Mouse (Mus musculus) left cerebral cortex, postnatal 25 days (tissue): Measurements from ENCODE around the gene Gm9903. TPM values are rescaled to one million over a fixed set of nuclear protein-coding genes. Genes with fewer than 3 reads are reported as not detected.

Experiments
- DNase-seq, 2 experiments: peaks; one replicate each; pipeline ENCODE4 v3.0.0; 2022; ENCODE audit warnings: low spot score in 2 of 2, mixed read lengths in 1 of 2
- intact Hi-C: fragments of 180-260 bp; cut with DNase I; formaldehyde crosslinking; loops from one replicate; pipeline ENCODE4 v1.15.1; 2025
- total RNA-seq, 2 experiments: library from RNA; stranded (reverse); gene quantifications; 2 replicates each; pipeline ENCODE4 v1.2.3; 2021

Gm9903 gene
- total RNA-seq, 2 experiments from 2014 or later: 0.80 to 0.98 TPM

GRCm38 (mm10) chr5:33681044-33681443 lies 51.3 kb downstream of the Gm9903 start:
- intact Hi-C loops: loop anchor here (5.0 kb wide), 1 partner anchor 276 kb away; no protein-coding TSS in a partner anchor
- DNase-seq: no peak

Other genes with a start within 250 kb of the Gm9903 start
- gene Nkx1-1, start 195.9 kb upstream of the Gm9903 start, total RNA-seq: not detected
- gene Fam53a, start 290 bp upstream of the Gm9903 start, total RNA-seq: 10 to 100 TPM; 23.0 to 27.6 TPM
- 10 to 100 TPM; 23.3 to 23.6 TPM for gene Slbp, start 22.6 kb downstream of the Gm9903 start, total RNA-seq
- 1 to 10 TPM; 5.5 to 5.9 TPM for gene Tacc3, start 28.2 kb downstream of the Gm9903 start, total RNA-seq
- 10 to 100 TPM; 25.6 to 27.6 TPM for gene Tmem129, start 28.5 kb downstream of the Gm9903 start, total RNA-seq
- 100 to 1,000 TPM; 108 to 126 TPM for gene Fgfr3, start 91.7 kb downstream of the Gm9903 start, total RNA-seq
- 100 to 1,000 TPM in 1 of 2 experiments, 10 to 100 TPM in 1; 98.7 to 102 TPM for gene Letm1, start 152.9 kb downstream of the Gm9903 start, total RNA-seq
- gene Nsd2, start 190.8 kb downstream of the Gm9903 start, total RNA-seq: 100 to 1,000 TPM; 144 to 147 TPM